Mouse (Mus musculus): ENCODE results near the gene Rap1gap2. TPM values are rescaled to one million over a fixed set of nuclear protein-coding genes. Genes with fewer than 3 reads are reported as not detected.

The Rap1gap2 gene
- polyA plus RNA-seq, 1 experiment from 2014 or later: 5.0 TPM

- WGBS: 15% methylated on average over 18 of the region's 18 CpGs
- no peak for ATAC-seq (ENCODE audit: low FRiP score, low TSS enrichment)
- Histone ChIP-seq H3K9ac (ENCODE audit: low read depth, low read length) (no peak overlapping the region), H3K4me1 (ENCODE audit: control insufficient read depth, insufficient read depth, low read length) (peaks cover 32% of the 10 kb centered on the region), H3K9me3 (ENCODE audit: control insufficient read depth, low read length) (no peaks in the 10 kb centered on the region), H3K4me2 (replicated peaks; ENCODE audit: low read depth, low read length) (peak overlapping the region; percentile 32), H3K4me3 (ENCODE audit: low read length) (0 out of 2 replicates have a peak overlapping the region, but pooled peaks have one; percentile 8), H3K36me3 (ENCODE audit: control insufficient read depth, insufficient read depth, low read length) (no peaks in the 10 kb centered on the region), H3K27ac (ENCODE audit: low read depth, low read length) (no peak overlapping the region), H3K27me3 (ENCODE audit: control insufficient read depth, insufficient read depth, low read length) (peaks cover 1% of the 10 kb centered on the region; the same call in 1 of the 2 replicates)
Measured at GRCm38 (mm10) chr11:74526180-74527158, 84.2 kb downstream of the Rap1gap2 start.

DNA sequence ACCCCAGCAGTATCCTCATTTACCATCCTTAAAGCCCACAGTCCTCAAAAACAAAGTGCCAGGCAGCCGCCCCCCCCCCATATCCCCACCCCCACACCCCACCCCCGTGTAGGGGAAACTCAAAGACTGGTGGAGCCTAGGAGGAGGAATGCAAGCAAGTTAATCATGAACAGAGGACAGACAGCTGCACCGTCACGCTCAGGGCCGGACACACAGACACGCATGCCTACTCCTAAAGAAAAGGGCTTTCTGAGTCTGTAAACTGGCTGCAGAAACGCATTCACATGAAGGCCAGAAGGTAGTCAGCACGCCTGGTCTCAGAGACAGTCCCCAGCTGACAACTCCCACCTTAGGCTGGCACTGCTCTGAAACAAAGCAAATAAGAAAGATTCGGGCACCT, 85.1 kb downstream of the Rap1gap2 start:
- Histone ChIP-seq H3K9ac (ENCODE audit: low read depth, low read length) (no peak overlapping the region), H3K4me2 (replicated peaks; ENCODE audit: low read depth, low read length) (no peak overlapping the region; the same call in 1 of the 2 replicates), H3K27ac (ENCODE audit: low read depth, low read length) (peak overlapping the region; percentile 32; the same call in 1 of the 2 replicates), H3K27me3 (ENCODE audit: control insufficient read depth, insufficient read depth, low read length) (peaks cover 6% of the 10 kb centered on the region; the same call in 1 of the 2 replicates), H3K9me3 (ENCODE audit: control insufficient read depth, low read length) (no peaks in the 10 kb centered on the region), H3K4me3 (ENCODE audit: low read length) (no peak overlapping the region), H3K4me1 (ENCODE audit: control insufficient read depth, insufficient read depth, low read length) (peaks cover 31% of the 10 kb centered on the region), H3K36me3 (ENCODE audit: control insufficient read depth, insufficient read depth, low read length) (no peaks in the 10 kb centered on the region)
- WGBS: 51% methylated on average over 9 of the region's 9 CpGs
- ATAC-seq (ENCODE audit: low FRiP score, low TSS enrichment): no peak; the same call in 1 of the 2 replicates

DNA sequence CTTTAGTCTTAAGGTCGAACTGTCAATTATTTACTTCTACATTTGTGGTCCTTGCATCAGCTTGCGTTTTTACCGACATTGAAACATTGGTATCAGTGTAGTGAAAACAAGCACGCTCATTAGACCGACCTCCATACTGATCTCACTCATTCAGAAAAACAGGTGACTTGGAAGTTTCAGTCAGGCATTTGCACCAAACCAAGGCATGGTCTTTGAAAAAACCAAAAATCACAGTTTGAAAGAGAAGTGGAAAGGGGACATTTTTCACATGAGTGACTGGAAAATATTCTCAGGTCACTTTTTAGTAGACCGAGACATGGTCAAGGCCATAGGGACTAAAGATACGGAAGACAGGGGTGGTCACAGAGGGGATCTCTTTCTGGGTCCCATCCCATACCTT, 85.5 kb downstream of the Rap1gap2 start:
- Histone ChIP-seq H3K27ac (ENCODE audit: low read depth, low read length) (peak overlapping the region; percentile 3; the same call in 1 of the 2 replicates), H3K4me1 (ENCODE audit: control insufficient read depth, insufficient read depth, low read length) (peaks cover 31% of the 10 kb centered on the region), H3K9me3 (ENCODE audit: control insufficient read depth, low read length) (no peaks in the 10 kb centered on the region), H3K4me2 (replicated peaks; ENCODE audit: low read depth, low read length) (no peak overlapping the region; the same call in 1 of the 2 replicates), H3K9ac (ENCODE audit: low read depth, low read length) (no peak overlapping the region), H3K4me3 (ENCODE audit: low read length) (no peak overlapping the region), H3K27me3 (ENCODE audit: control insufficient read depth, insufficient read depth, low read length) (peaks cover 6% of the 10 kb centered on the region; the same call in 1 of the 2 replicates), H3K36me3 (ENCODE audit: control insufficient read depth, insufficient read depth, low read length) (no peaks in the 10 kb centered on the region)
- no peak for ATAC-seq (ENCODE audit: low FRiP score, low TSS enrichment)
- WGBS: 66% methylated on average over 7 of the region's 7 CpGs

DNA sequence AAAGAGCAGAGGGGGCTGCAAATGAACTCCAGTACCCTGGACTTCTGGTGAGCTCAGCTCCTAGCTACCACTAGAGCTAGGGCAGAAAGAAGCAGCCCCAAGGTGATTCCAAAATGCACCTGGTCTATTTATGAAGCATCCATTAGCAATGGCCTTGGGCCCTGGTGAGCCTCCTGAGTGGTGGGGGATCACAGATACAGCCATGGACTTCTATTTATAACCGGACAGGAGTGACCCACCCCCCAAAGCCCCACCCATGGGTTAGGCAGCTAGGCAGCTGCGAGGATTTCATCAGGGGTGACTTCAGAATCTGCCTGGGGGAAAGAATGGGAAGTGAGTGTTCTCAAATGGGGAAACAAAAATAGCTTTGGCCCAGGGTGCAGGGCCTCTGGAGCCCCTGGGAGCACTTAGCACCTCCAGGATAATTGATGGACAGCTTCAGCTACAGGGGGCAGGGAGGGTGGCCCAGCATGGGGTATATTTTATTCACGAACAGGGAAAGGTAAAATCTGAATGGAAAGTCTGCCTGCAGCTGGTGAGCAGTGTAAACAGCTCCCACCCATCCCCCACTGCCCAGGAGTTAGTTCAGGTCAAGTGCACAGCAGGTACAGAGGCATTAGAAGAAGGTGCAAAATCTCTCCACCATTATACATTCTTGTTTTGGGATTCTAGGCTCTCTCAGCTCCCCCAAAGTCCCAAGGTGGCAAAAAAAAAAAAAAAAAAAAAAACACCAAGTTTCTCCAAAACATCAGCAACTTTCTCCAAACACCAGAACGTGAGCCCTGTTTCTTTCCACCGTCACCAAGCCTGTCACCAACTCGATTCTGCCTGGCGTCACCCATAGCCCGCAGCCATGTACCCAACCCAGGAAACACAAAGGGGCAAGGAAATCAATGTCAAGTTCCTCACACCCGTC, 86.4 kb downstream of the Rap1gap2 start:
- no peak overlapping the region for H3K9ac ChIP-seq (ENCODE audit: low read depth, low read length)
- WGBS: 50% methylated on average over 9 of the region's 9 CpGs
- peak overlapping the region; percentile 80; the same call in 1 of the 2 replicates for H3K27ac ChIP-seq (ENCODE audit: low read depth, low read length)

DNA sequence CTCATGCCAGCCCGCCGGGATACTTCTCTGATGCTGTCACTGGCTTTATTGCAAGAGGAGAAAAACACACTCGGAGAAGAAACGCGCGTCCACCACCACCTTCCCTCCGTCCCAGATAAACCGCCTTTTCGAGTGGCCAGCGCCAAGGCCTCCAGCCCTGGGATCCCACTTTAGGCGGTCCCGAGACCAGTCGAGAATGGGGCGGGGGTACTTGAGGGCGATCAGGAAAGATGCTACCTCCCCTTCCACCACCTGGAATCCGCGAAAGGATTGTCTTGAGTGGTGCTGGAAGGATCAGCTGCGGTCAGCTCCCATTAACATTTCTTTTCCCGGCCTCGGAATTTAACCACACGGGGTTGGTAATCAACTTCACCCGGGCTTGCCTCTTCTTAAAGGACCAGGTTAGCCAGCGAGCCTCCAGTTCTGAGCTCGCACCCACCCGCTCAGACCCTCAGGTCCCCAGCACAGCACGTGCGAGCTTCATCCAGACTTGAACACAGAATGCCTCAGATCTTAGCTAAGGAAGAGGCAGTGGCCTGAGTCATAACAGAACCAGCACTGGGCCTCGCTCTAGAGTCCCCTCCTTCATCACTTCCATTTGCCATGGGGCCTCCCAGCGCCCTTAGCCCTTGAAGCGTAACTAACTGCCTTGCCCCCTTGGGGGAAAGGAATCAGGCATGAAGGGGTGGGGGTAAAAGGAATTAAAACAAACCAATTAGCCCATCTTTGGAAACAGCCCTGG, 87.3 kb downstream of the Rap1gap2 start:
- Histone ChIP-seq H3K27me3 (ENCODE audit: control insufficient read depth, insufficient read depth, low read length) (peaks cover 6% of the 10 kb centered on the region; the same call in 1 of the 2 replicates), H3K27ac (ENCODE audit: low read depth, low read length) (peak overlapping the region; percentile 80), H3K4me3 (ENCODE audit: low read length) (peak overlapping the region; percentile 67), H3K36me3 (ENCODE audit: control insufficient read depth, insufficient read depth, low read length) (no peaks in the 10 kb centered on the region), H3K4me2 (replicated peaks; ENCODE audit: low read depth, low read length) (peak overlapping the region; percentile 97), H3K4me1 (ENCODE audit: control insufficient read depth, insufficient read depth, low read length) (peaks cover 31% of the 10 kb centered on the region), H3K9ac (ENCODE audit: low read depth, low read length) (peak overlapping the region; percentile 76), H3K9me3 (ENCODE audit: control insufficient read depth, low read length) (no peaks in the 10 kb centered on the region)
- WGBS: 2% methylated on average over 30 of the region's 30 CpGs
- peak; percentile 18 for ATAC-seq (ENCODE audit: low FRiP score, low TSS enrichment)

More for the DNA sequence above, 86.4 kb downstream of the Rap1gap2 start:
- Histone ChIP-seq H3K9me3 (ENCODE audit: control insufficient read depth, low read length) (no peaks in the 10 kb centered on the region), H3K27me3 (ENCODE audit: control insufficient read depth, insufficient read depth, low read length) (peaks cover 6% of the 10 kb centered on the region; the same call in 1 of the 2 replicates), H3K36me3 (ENCODE audit: control insufficient read depth, insufficient read depth, low read length) (no peaks in the 10 kb centered on the region), H3K4me1 (ENCODE audit: control insufficient read depth, insufficient read depth, low read length) (peaks cover 31% of the 10 kb centered on the region), H3K4me2 (replicated peaks; ENCODE audit: low read depth, low read length) (peak overlapping the region; percentile 17; the same call in 1 of the 2 replicates), H3K4me3 (ENCODE audit: low read length) (no peak overlapping the region)
- ATAC-seq (ENCODE audit: low FRiP score, low TSS enrichment): no peak; the same call in 1 of the 2 replicates

- Histone ChIP-seq H3K36me3 (ENCODE audit: control insufficient read depth, insufficient read depth, low read length) (no peaks in the 10 kb centered on the region), H3K9me3 (ENCODE audit: control insufficient read depth, low read length) (no peaks in the 10 kb centered on the region), H3K9ac (ENCODE audit: low read depth, low read length) (peak overlapping the region; percentile 76), H3K4me3 (ENCODE audit: low read length) (peak overlapping the region; percentile 67), H3K4me2 (replicated peaks; ENCODE audit: low read depth, low read length) (peak overlapping the region; percentile 97), H3K27ac (ENCODE audit: low read depth, low read length) (peak overlapping the region; percentile 80), H3K27me3 (ENCODE audit: control insufficient read depth, insufficient read depth, low read length) (peaks cover 6% of the 10 kb centered on the region; the same call in 1 of the 2 replicates), H3K4me1 (ENCODE audit: control insufficient read depth, insufficient read depth, low read length) (peaks cover 31% of the 10 kb centered on the region)
- ATAC-seq (ENCODE audit: low FRiP score, low TSS enrichment): peak; percentile 78
- WGBS: under 1% methylated on average over 63 of the region's 87 CpGs
Measured at GRCm38 (mm10) chr11:74522487-74523209, 88.1 kb downstream of the Rap1gap2 start.

GRCm38 (mm10) chr11:74521981-74522486, 88.7 kb downstream of the Rap1gap2 start:
- Histone ChIP-seq H3K4me1 (ENCODE audit: control insufficient read depth, insufficient read depth, low read length) (peaks cover 30% of the 10 kb centered on the region), H3K27me3 (ENCODE audit: control insufficient read depth, insufficient read depth, low read length) (peaks cover 6% of the 10 kb centered on the region; the same call in 1 of the 2 replicates), H3K36me3 (ENCODE audit: control insufficient read depth, insufficient read depth, low read length) (no peaks in the 10 kb centered on the region), H3K9me3 (ENCODE audit: control insufficient read depth, low read length) (no peaks in the 10 kb centered on the region), H3K4me3 (ENCODE audit: low read length) (peak overlapping the region; percentile 67), H3K9ac (ENCODE audit: low read depth, low read length) (peak overlapping the region; percentile 76), H3K27ac (ENCODE audit: low read depth, low read length) (peak overlapping the region; percentile 67; the same call in 1 of the 2 replicates), H3K4me2 (replicated peaks; ENCODE audit: low read depth, low read length) (peak overlapping the region; percentile 97)
- WGBS: under 1% methylated on average over 29 of the region's 29 CpGs
- no peak for ATAC-seq (ENCODE audit: low FRiP score, low TSS enrichment)
